ENCODE assay signal across 20 mouse cellular contexts in the genomic region with DNA sequence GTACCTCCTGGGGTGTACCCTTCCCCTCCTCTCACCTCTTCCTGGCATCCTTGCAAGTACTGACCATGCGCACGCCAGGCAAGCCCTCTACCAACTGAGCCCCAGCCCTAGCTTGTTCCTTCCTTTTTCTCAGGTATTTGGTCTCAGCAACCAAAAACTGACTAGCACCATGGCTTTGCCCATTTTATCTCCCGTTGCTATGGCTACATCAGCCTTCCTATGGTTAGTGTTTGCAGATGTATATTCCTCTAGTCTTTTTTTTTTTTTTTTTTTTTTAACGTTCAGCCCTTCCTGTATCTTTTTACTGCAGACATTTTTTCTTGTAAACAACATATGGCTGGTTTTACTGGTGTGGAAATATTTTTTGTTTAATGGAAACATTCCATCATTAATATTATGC.
"Had no signal": no experiment of that assay in that cellular context is flagged by ENCODE, and none has a peak within 500 bp of the region (broad histone marks: within the 10 kb centered on the region; RNA-seq: fewer than 3 reads in every experiment).

No protein-coding gene starts in this region.

- H3K9me3 ChIP-seq: intestine, embryonic 15.5 days; limb, embryonic 12.5 days; limb, embryonic 15.5 days; megakaryocyte, embryonic 14.5 days; midbrain, embryonic 10.5 days; midbrain, embryonic 15.5 days had no signal

- ATAC-seq: intestine, embryonic 15.5 days; liver, postnatal 0 days; lung, postnatal 0 days; midbrain, embryonic 15.5 days had no signal

- H3K9ac ChIP-seq: intestine, embryonic 15.5 days; limb, embryonic 12.5 days; limb, embryonic 15.5 days; liver, embryonic 14.5 days; liver, postnatal 0 days; lung, embryonic 14.5 days; midbrain, embryonic 15.5 days had no signal

- DNase-seq: kidney, adult 18-20 months; kidney, adult 9 months; kidney, postnatal 14 days; kidney, postnatal 4 days; left cerebral cortex, postnatal 4 days; liver, postnatal 0 days; lung, embryonic 14.5 days; right cerebral cortex, postnatal 4 days; thymus, postnatal 36 days had no signal

- H3K4me1 ChIP-seq: intestine, embryonic 15.5 days; limb, embryonic 12.5 days; limb, embryonic 15.5 days; megakaryocyte, embryonic 14.5 days; midbrain, embryonic 10.5 days; midbrain, embryonic 15.5 days had no signal

- H3K27ac ChIP-seq: intestine, embryonic 15.5 days; limb, embryonic 12.5 days; limb, embryonic 15.5 days; liver, embryonic 14.5 days; macrophage; midbrain, embryonic 10.5 days; midbrain, embryonic 15.5 days; stomach, postnatal 0 days had no signal

- H3K4me3 ChIP-seq: intestine, embryonic 15.5 days; limb, embryonic 12.5 days; limb, embryonic 15.5 days; megakaryocyte, embryonic 14.5 days; midbrain, embryonic 10.5 days; midbrain, embryonic 15.5 days had no signal

- H3K4me2 ChIP-seq: intestine, embryonic 15.5 days; limb, embryonic 12.5 days; limb, embryonic 15.5 days; liver, embryonic 11.5 days; lung, embryonic 14.5 days; midbrain, embryonic 15.5 days had no signal

- H3K36me3 ChIP-seq: intestine, embryonic 15.5 days; limb, embryonic 12.5 days; limb, embryonic 15.5 days; midbrain, embryonic 10.5 days; midbrain, embryonic 15.5 days had no signal

- H3K27me3 ChIP-seq: intestine, embryonic 15.5 days; limb, embryonic 12.5 days; limb, embryonic 15.5 days; midbrain, embryonic 15.5 days had no signal
